Mouse (Mus musculus): ENCODE results near the gene Gm7168. TPM values are rescaled to one million over a fixed set of nuclear protein-coding genes. Genes with fewer than 3 reads are reported as not detected.

Gene Gm7168
- not detected in 4 replicates for total RNA-seq (2023)

GRCm38 (mm10) chr17:13948073-13948472 lies at the start of gene Gm7168:
TSS of gene Gm7168 (plus strand) at chr17:13948373.

Other genes starting within 250 kb of the Gm7168 start
- 0.94 to 1.8 TPM (median 1.3 TPM) in 4 replicates for gene Afdn, start 187.8 kb upstream of the Gm7168 start, total RNA-seq (2023)
- not detected in 4 replicates for gene Tcte2, start 186.5 kb upstream of the Gm7168 start, total RNA-seq (2023)
- not detected in 4 replicates for gene Gm7356, start 55.3 kb downstream of the Gm7168 start, total RNA-seq (2023)
- gene Gm7358, start 111.2 kb downstream of the Gm7168 start, total RNA-seq (2023): not detected in 4 replicates

All from B cell, adult 62 days (primary cell).